ENCODE assay signal across 8 mouse cellular contexts in genomic region chr2:156180824-156181590, GRCm38 (mm10). TPM values are rescaled to one million over a fixed set of nuclear protein-coding genes. Genes with fewer than 3 reads are reported as not detected.
DNase-seq lines count a peak whose midpoint lies in the region; ATAC-seq and TF ChIP-seq lines count a peak whose summit lies in the region.

No protein-coding gene starts in this region.

- ATAC-seq in forebrain, embryonic 13.5 days: no peak
- ATAC-seq in limb, embryonic 14.5 days (ENCODE audit: low FRiP score, low read depth): no peak
- ATAC-seq in stomach, postnatal 0 days (ENCODE audit: low FRiP score, low TSS enrichment): no peak

- TF ChIP-seq POLR2A in thymus, adult 2 months (IDR thresholded peaks at IDR 0.05; ENCODE audit: control insufficient read depth, extremely low read depth, insufficient read depth, low read length, poor library complexity): no peak
- TF ChIP-seq POLR2A in limb, embryonic 14.5 days (IDR thresholded peaks at IDR 0.05; ENCODE audit: borderline replicate concordance, extremely low read depth, insufficient read depth, insufficient read length): no peak

- H3K9ac ChIP-seq in forebrain, embryonic 13.5 days: peak overlapping the region; percentile 100
- H3K9ac ChIP-seq in limb, embryonic 14.5 days (ENCODE audit: low read depth, low read length, severe bottlenecking): peak overlapping the region; percentile 76
- H3K9ac ChIP-seq in stomach, postnatal 0 days (ENCODE audit: low read length): peak overlapping the region; percentile 85

- no peak for TF ChIP-seq EP300 in stomach, postnatal 0 days (optimal IDR thresholded peaks at IDR 0.05)

- no peak for DNase-seq in thymus, adult 2 months
- DNase-seq in thymus, adult 18-20 months: no peak
- DNase-seq in limb, embryonic 14.5 days (ENCODE audit: low spot score): no peak
- DNase-seq in stomach, postnatal 0 days (ENCODE audit: low spot score): no peak
- DNase-seq in layer of hippocampus, adult 8-10 months (ENCODE audit: low spot score in 2 of 2): no peak
- no peak for DNase-seq in retina, postnatal 1 day
- no peak for DNase-seq in lung, postnatal 4 days

- peak overlapping the region; percentile 51 for H3K4me3 ChIP-seq in thymus, adult 2 months (ENCODE audit: control insufficient read depth, insufficient read depth, low read length)
- peak overlapping the region; percentile 100 for H3K4me3 ChIP-seq in forebrain, embryonic 13.5 days
- H3K4me3 ChIP-seq in limb, embryonic 14.5 days (replicated peaks; ENCODE audit: low read length): peak overlapping the region; percentile 99
- peak overlapping the region; percentile 100 for H3K4me3 ChIP-seq in stomach, postnatal 0 days (ENCODE audit: low read depth, low read length)

- H3K27me3 ChIP-seq in thymus, adult 2 months (ENCODE audit: control insufficient read depth, insufficient read depth, low read length): no peaks in the 10 kb centered on the region
- no peaks in the 10 kb centered on the region for H3K27me3 ChIP-seq in forebrain, embryonic 13.5 days
- no peaks in the 10 kb centered on the region for H3K27me3 ChIP-seq in limb, embryonic 14.5 days (ENCODE audit: control insufficient read depth, insufficient read depth, low read length)
- H3K27me3 ChIP-seq in stomach, postnatal 0 days (ENCODE audit: control insufficient read depth, insufficient read depth, low read length): no peaks in the 10 kb centered on the region

- no peak for TF ChIP-seq CTCF in thymus, adult 2 months (IDR thresholded peaks at IDR 0.05; ENCODE audit: borderline replicate concordance, control insufficient read depth, extremely low read depth, insufficient read depth, low read length, poor library complexity)
- TF ChIP-seq CTCF in stomach, postnatal 0 days (IDR thresholded peaks at IDR 0.05; ENCODE audit: low read depth): no peak

- H3K4me1 ChIP-seq in thymus, adult 2 months (replicated peaks; ENCODE audit: control insufficient read depth, insufficient read depth, low read length): peaks cover 3% of the 10 kb centered on the region
- H3K4me1 ChIP-seq in forebrain, embryonic 13.5 days: peaks cover 33% of the 10 kb centered on the region
- H3K4me1 ChIP-seq in limb, embryonic 14.5 days (ENCODE audit: control insufficient read depth, insufficient read depth, low read length): peaks cover 18% of the 10 kb centered on the region
- H3K4me1 ChIP-seq in stomach, postnatal 0 days (replicated peaks; ENCODE audit: control insufficient read depth, insufficient read depth): peaks cover 5% of the 10 kb centered on the region

- no peaks in the 10 kb centered on the region for H3K9me3 ChIP-seq in forebrain, embryonic 13.5 days (replicated peaks)
- no peaks in the 10 kb centered on the region for H3K9me3 ChIP-seq in limb, embryonic 14.5 days (ENCODE audit: control insufficient read depth, low read length)
- H3K9me3 ChIP-seq in stomach, postnatal 0 days (ENCODE audit: control insufficient read depth, low read length): no peaks in the 10 kb centered on the region

- peaks cover 25% of the 10 kb centered on the region for H3K36me3 ChIP-seq in thymus, adult 2 months (ENCODE audit: control insufficient read depth, insufficient read depth, low read length)
- H3K36me3 ChIP-seq in forebrain, embryonic 13.5 days (ENCODE audit: poor library complexity, severe bottlenecking): peaks cover 23% of the 10 kb centered on the region
- peaks cover 27% of the 10 kb centered on the region for H3K36me3 ChIP-seq in limb, embryonic 14.5 days (ENCODE audit: control insufficient read depth, insufficient read depth, low read length)
- peaks cover 5% of the 10 kb centered on the region for H3K36me3 ChIP-seq in stomach, postnatal 0 days (ENCODE audit: control insufficient read depth, insufficient read depth, low read length)

- peak overlapping the region; percentile 72 for H3K4me2 ChIP-seq in forebrain, embryonic 13.5 days
- peak overlapping the region; percentile 67 for H3K4me2 ChIP-seq in limb, embryonic 14.5 days (replicated peaks; ENCODE audit: low read depth, low read length, severe bottlenecking)
- peak overlapping the region; percentile 69 for H3K4me2 ChIP-seq in stomach, postnatal 0 days (replicated peaks; ENCODE audit: low read depth)

- 8% methylated on average over 8 of the region's 8 CpGs for WGBS in thymus, adult 2 months
- 18% methylated on average over 8 of the region's 8 CpGs for WGBS in forebrain, embryonic 13.5 days
- WGBS in limb, embryonic 14.5 days: 11% methylated on average over 8 of the region's 8 CpGs
- WGBS in stomach, postnatal 0 days: 11% methylated on average over 8 of the region's 8 CpGs

- H3K27ac ChIP-seq in thymus, adult 2 months (ENCODE audit: control insufficient read depth, insufficient read depth, low read length): peak overlapping the region; percentile 97
- H3K27ac ChIP-seq in forebrain, embryonic 13.5 days: peak overlapping the region; percentile 92
- H3K27ac ChIP-seq in limb, embryonic 14.5 days (replicated peaks; ENCODE audit: low read depth, low read length): peak overlapping the region; percentile 84
- H3K27ac ChIP-seq in stomach, postnatal 0 days (replicated peaks): peak overlapping the region; percentile 95

RNA-seq across cellular contexts. Expression of gene Rbm39, which starts 1.0 kb away (rescaled TPM):
- polyA plus RNA-seq in thymus, adult 2 months (2012; rRNA removed): 145 and 182 TPM in 2 replicates
- polyA plus RNA-seq in forebrain, embryonic 13.5 days (2015; fragmentation: Nextera tagmentation; extraction: Ambion mirVana): 686 and 711 TPM in 2 replicates
- polyA plus RNA-seq in limb, embryonic 14.5 days (2012; rRNA removed): 251 and 297 TPM in 2 replicates
- 728 and 775 TPM in 2 replicates for polyA plus RNA-seq in limb, embryonic 14.5 days (2014; fragmentation: Nextera tagmentation; extraction: Ambion mirVana)
- polyA plus RNA-seq in stomach, postnatal 0 days (2015; fragmentation: Nextera tagmentation; extraction: Ambion mirVana): 335 and 349 TPM in 2 replicates
- total RNA-seq in layer of hippocampus, adult 8-10 months (2022): 100 to 1,000 TPM; 305 to 360 (median 339) TPM

RNA-seq across cellular contexts. Expression of gene Phf20, which starts 15.3 kb away (rescaled TPM):
- polyA plus RNA-seq in thymus, adult 2 months (2012; rRNA removed): 23.1 and 25.2 TPM in 2 replicates
- 130 and 133 TPM in 2 replicates for polyA plus RNA-seq in forebrain, embryonic 13.5 days (2015; fragmentation: Nextera tagmentation; extraction: Ambion mirVana)
- polyA plus RNA-seq in limb, embryonic 14.5 days (2012; rRNA removed): 19.5 and 23.0 TPM in 2 replicates
- 69.0 and 83.9 TPM in 2 replicates for polyA plus RNA-seq in limb, embryonic 14.5 days (2014; fragmentation: Nextera tagmentation; extraction: Ambion mirVana)
- 28.4 and 29.3 TPM in 2 replicates for polyA plus RNA-seq in stomach, postnatal 0 days (2015; fragmentation: Nextera tagmentation; extraction: Ambion mirVana)
- total RNA-seq in layer of hippocampus, adult 8-10 months (2022): 100 to 1,000 TPM in 3 of 4 experiments, 10 to 100 TPM in 1; 98.7 to 122 (median 109) TPM

RNA-seq across cellular contexts. Expression of gene Nfs1, which starts 37.0 kb away (rescaled TPM):
- polyA plus RNA-seq in thymus, adult 2 months (2012; rRNA removed): 52.7 and 53.8 TPM in 2 replicates
- polyA plus RNA-seq in forebrain, embryonic 13.5 days (2015; fragmentation: Nextera tagmentation; extraction: Ambion mirVana): 36.7 and 38.8 TPM in 2 replicates
- polyA plus RNA-seq in limb, embryonic 14.5 days (2012; rRNA removed): 36.6 and 36.8 TPM in 2 replicates
- polyA plus RNA-seq in limb, embryonic 14.5 days (2014; fragmentation: Nextera tagmentation; extraction: Ambion mirVana): 36.6 and 39.0 TPM in 2 replicates
- 40.3 and 43.5 TPM in 2 replicates for polyA plus RNA-seq in stomach, postnatal 0 days (2015; fragmentation: Nextera tagmentation; extraction: Ambion mirVana)
- 10 to 100 TPM; 39.0 to 54.5 (median 44.0) TPM for total RNA-seq in layer of hippocampus, adult 8-10 months (2022)

RNA-seq across cellular contexts. Expression of gene Romo1, which starts 37.2 kb away (rescaled TPM):
- polyA plus RNA-seq in thymus, adult 2 months (2012; rRNA removed): 214 and 241 TPM in 2 replicates
- 389 and 451 TPM in 2 replicates for polyA plus RNA-seq in forebrain, embryonic 13.5 days (2015; fragmentation: Nextera tagmentation; extraction: Ambion mirVana)
- 312 and 331 TPM in 2 replicates for polyA plus RNA-seq in limb, embryonic 14.5 days (2012; rRNA removed)
- 406 and 435 TPM in 2 replicates for polyA plus RNA-seq in limb, embryonic 14.5 days (2014; fragmentation: Nextera tagmentation; extraction: Ambion mirVana)
- 378 and 415 TPM in 2 replicates for polyA plus RNA-seq in stomach, postnatal 0 days (2015; fragmentation: Nextera tagmentation; extraction: Ambion mirVana)
- 100 to 1,000 TPM in 3 of 4 experiments, 10 to 100 TPM in 1; 99.4 to 184 (median 132) TPM for total RNA-seq in layer of hippocampus, adult 8-10 months (2022)

RNA-seq across cellular contexts. Expression of gene Gm28036, which starts 54.1 kb away (rescaled TPM):
- polyA plus RNA-seq in thymus, adult 2 months (2012; rRNA removed): 7.1 and 7.5 TPM in 2 replicates
- polyA plus RNA-seq in forebrain, embryonic 13.5 days (2015; fragmentation: Nextera tagmentation; extraction: Ambion mirVana): 20.7 and 21.2 TPM in 2 replicates
- polyA plus RNA-seq in limb, embryonic 14.5 days (2012; rRNA removed): 14.4 and 23.3 TPM in 2 replicates
- 10.9 and 12.8 TPM in 2 replicates for polyA plus RNA-seq in limb, embryonic 14.5 days (2014; fragmentation: Nextera tagmentation; extraction: Ambion mirVana)
- 4.3 and 5.1 TPM in 2 replicates for polyA plus RNA-seq in stomach, postnatal 0 days (2015; fragmentation: Nextera tagmentation; extraction: Ambion mirVana)
- 10 to 100 TPM; 17.8 to 23.4 (median 20.3) TPM for total RNA-seq in layer of hippocampus, adult 8-10 months (2022)
